Mouse (Mus musculus): ENCODE results near the gene Cln3. TPM values are rescaled to one million over a fixed set of nuclear protein-coding genes. Genes with fewer than 3 reads are reported as not detected.

The Cln3 gene
- polyA plus RNA-seq, 1 experiment from 2014 or later = 17.6 TPM

DNA sequence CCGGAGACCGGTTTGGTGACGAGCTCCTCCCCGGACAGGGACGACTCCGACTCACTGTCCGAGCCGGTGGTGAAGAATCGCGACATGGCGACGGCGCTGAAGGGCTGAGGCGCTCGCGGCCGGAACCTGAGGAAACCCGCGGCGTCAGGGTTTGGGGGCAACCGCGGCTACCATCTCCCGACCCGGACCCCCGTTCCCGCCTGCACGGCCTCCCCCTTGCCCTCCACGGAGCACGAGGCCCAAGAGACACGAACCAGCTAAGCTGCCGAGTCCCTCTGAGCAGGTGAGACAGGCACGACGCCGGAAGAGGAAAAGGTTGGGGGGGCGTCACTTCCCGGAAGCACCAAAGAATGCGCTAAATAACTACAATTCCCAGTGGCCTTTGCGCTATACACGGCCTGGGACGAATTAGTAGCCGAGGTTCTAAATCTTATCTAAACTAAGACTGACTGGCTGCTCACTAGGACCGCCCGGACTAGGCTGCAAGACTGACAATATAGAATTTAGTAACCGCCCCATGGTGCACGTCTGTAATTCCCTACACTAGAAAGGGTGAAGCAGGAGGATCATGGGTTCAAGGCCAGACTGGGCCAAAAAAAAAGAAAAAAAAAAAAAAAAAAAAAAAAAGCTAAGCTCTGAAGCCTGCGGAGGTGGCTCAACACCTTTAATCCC, 19.4 kb downstream of the Cln3 start, which contains the start of gene Eif3c:
Eif3c (minus strand) TSS at position 318 of the 672 bp plus-strand sequence.
- peak; percentile 87 for ATAC-seq (replicated peaks; ENCODE audit: insufficient number of reproducible peaks, insufficient read depth, low FRiP score, low read depth)
- Histone ChIP-seq H3K4me3 (peak within 1 kb of the TSS; percentile 84), H3K9ac (peak within 1 kb of the TSS; percentile 85), H3K4me2 (peak within 1 kb of the TSS; percentile 77), H3K9me3 (replicated peaks) (no peaks in the 10 kb centered on the region), H3K27me3 (no peaks in the 10 kb centered on the region), H3K36me3 (peaks cover 31% of the 10 kb centered on the region), H3K4me1 (replicated peaks) (peaks cover 8% of the 10 kb centered on the region), H3K27ac (peak within 1 kb of the TSS; percentile 84)
- under 1% methylated on average over 46 of the region's 46 CpGs for WGBS

DNA sequence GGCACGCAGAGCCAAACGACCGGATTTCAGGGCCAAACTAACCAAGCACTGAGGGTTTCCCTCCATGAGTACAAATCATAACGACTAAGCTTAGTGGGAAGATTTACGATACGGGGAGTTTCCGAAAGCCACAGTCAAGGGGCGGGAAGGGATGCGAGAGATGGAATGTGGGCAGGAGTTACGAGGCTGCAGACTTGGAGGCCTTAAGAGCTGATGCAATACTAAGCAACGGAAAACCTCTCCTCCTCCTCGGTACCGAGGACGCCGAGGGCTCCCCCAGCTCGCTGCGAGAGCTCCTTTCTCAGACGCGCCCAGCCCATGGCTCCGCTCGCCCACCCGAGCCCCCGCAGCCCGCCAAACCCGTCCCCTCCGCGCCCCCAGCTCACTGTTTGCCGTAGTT, 19.9 kb downstream of the Cln3 start:
- Histone ChIP-seq H3K9me3 (replicated peaks) (no peaks in the 10 kb centered on the region), H3K27ac (peak overlapping the region; percentile 84), H3K36me3 (peaks cover 37% of the 10 kb centered on the region), H3K9ac (peak overlapping the region; percentile 85), H3K4me2 (peak overlapping the region; percentile 77), H3K4me1 (replicated peaks) (peaks cover 8% of the 10 kb centered on the region), H3K4me3 (peak overlapping the region; percentile 84), H3K27me3 (no peaks in the 10 kb centered on the region)
- WGBS = under 1% methylated on average over 28 of the region's 28 CpGs
- ATAC-seq (replicated peaks; ENCODE audit: insufficient number of reproducible peaks, insufficient read depth, low FRiP score, low read depth) = peak; percentile 50

DNA sequence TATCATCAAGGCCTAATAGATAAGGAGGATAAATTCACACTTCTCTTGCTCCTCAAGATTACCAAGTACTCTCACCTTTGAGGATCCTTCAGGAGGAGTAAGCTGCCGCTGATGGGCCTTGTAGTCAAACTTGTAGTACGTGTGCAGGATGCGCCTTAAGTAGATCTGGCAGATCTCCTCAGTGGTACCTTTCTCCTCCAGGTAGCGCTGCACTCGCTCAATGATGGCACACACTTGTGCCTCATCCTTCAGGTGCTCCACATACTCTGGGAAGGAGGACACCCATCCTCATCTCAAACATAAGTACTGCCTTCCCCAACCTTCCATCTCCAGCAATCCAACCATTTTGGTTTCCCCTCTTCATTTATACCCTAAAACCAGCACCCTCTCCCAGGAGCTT, 29.0 kb downstream of the Cln3 start:
- Histone ChIP-seq H3K36me3 (peaks cover 94% of the 10 kb centered on the region), H3K4me3 (no peak overlapping the region), H3K27me3 (no peaks in the 10 kb centered on the region), H3K27ac (no peak overlapping the region), H3K9ac (no peak overlapping the region), H3K4me1 (replicated peaks) (no peaks in the 10 kb centered on the region), H3K4me2 (no peak overlapping the region), H3K9me3 (replicated peaks) (no peaks in the 10 kb centered on the region)
- ATAC-seq (replicated peaks; ENCODE audit: insufficient number of reproducible peaks, insufficient read depth, low FRiP score, low read depth) = no peak
- 93% methylated on average over 5 of the region's 5 CpGs for WGBS

DNA sequence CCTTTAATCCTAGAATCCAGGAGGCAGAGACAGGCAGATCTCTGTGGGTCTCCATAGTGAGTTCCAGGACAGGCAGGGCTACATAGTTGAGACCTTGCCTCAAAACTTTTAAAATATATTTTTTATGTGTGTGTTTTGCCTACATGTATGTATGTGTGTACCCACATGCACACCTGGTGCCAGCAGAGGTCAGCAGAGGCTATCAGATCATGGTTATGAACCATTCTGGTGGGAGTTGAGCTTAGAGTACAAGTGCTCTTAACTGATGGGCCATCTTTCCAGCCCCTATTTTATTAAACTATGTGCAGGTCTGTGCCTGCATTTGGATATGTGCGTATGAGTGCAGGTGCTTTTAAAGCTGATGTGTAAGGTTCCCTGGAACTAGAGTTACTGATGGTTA, 30.8 kb downstream of the Cln3 start:
- no peak overlapping the region for H3K9ac ChIP-seq
- H3K27ac ChIP-seq = no peak overlapping the region
- H3K4me1 ChIP-seq (replicated peaks) = no peaks in the 10 kb centered on the region
- no peak overlapping the region for H3K4me2 ChIP-seq
- no peak overlapping the region for H3K4me3 ChIP-seq
- no peaks in the 10 kb centered on the region for H3K9me3 ChIP-seq (replicated peaks)
- no peak for ATAC-seq (replicated peaks; ENCODE audit: insufficient number of reproducible peaks, insufficient read depth, low FRiP score, low read depth)
- peaks cover 97% of the 10 kb centered on the region for H3K36me3 ChIP-seq
- 95% methylated on average over 1 of the region's 1 CpGs for WGBS
- H3K27me3 ChIP-seq = no peaks in the 10 kb centered on the region

DNA sequence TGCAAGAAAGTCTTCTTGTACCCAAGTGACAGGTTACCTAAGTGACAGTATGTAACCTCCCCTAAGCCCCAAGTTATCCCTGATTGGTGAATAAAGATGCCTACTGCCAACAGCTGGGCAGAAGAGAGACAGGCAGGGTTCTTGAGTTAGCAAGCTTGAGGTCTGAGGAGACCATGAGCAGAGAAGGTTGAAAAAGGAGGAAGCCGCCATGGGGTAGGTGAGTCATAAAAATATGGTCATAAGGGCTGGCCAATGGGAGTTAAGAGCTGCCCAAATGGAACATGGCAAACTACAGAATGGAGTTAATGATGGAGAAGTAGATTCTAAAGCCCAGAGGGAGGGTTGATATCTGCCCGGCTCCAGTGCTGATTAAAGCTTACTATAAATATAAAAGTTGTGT, 40.0 kb downstream of the Cln3 start:
- Histone ChIP-seq H3K9ac (no peak overlapping the region), H3K36me3 (peaks cover 51% of the 10 kb centered on the region), H3K27ac (no peak overlapping the region), H3K4me1 (replicated peaks) (no peaks in the 10 kb centered on the region), H3K4me3 (no peak overlapping the region), H3K4me2 (no peak overlapping the region), H3K9me3 (replicated peaks) (no peaks in the 10 kb centered on the region), H3K27me3 (no peaks in the 10 kb centered on the region)
- WGBS = 85% methylated on average over 2 of the region's 2 CpGs
- no peak for ATAC-seq (replicated peaks; ENCODE audit: insufficient number of reproducible peaks, insufficient read depth, low FRiP score, low read depth)

DNA sequence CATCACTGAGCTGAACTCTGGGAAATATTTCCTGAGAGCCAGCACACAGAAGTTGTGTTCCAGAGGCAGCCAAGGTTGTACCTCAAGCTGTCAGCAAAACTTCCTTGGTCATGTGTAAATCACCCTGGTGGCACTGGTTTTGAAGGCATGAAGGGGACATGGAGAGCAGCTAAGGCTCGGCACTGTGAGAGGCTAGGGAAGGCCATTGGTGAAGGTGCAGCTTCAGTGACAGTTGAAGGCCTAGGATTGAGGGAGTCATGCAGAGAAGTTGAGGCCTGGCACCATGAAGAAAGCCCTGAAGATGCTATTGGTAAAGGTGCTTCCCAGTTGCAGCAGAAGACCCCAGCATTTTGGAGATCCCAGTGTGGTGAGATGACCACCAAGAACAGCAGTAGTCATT, 44.0 kb downstream of the Cln3 start:
- WGBS = 69% methylated on average over 1 of the region's 1 CpGs
- H3K27ac ChIP-seq = no peak overlapping the region

DNA sequence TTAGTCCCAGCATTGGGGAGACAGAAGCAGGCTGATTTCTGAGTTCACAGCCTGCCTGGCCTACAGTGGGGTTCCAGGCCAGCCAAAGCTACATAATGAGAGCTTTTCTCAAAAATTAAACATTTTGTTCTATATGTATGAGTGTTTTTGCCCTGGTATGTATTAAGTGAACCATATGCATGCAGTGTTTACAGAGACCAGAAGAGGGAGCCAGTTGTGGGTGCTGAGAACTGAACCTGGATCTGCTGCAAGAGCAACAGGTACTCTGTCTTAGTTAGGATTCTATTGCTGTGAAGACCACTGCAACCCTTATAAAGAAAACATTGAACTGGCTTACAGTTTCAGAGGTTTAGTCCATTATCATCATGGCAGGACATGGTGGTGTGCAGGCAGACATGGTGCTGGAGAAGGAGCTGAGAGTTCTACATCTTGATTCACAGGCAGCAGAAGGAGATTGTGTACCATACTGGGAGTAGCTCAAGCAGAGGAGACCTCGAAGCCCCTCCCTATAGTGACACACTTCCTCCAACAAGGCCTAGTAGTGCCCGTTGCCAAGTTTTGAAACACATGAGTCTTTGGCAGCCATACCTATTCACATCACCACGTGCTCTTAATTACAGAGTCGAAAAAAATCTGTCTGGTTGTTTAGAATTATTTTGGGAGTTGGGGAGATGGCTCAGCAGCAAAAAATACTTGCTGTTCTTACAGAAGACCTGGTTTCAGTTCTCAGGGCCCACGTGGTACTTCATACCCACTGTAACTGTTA, 47.6 kb downstream of the Cln3 start:
- Histone ChIP-seq H3K4me2 (no peak overlapping the region), H3K36me3 (no peaks in the 10 kb centered on the region), H3K4me3 (no peak overlapping the region), H3K9ac (no peak overlapping the region), H3K4me1 (replicated peaks) (no peaks in the 10 kb centered on the region; the same call in 1 of the 2 replicates), H3K27ac (no peak overlapping the region), H3K9me3 (replicated peaks) (no peaks in the 10 kb centered on the region), H3K27me3 (peaks cover 9% of the 10 kb centered on the region)
- 68% methylated on average over 5 of the region's 5 CpGs for WGBS
- no peak for ATAC-seq (replicated peaks; ENCODE audit: insufficient number of reproducible peaks, insufficient read depth, low FRiP score, low read depth)

More for the DNA sequence above, 44.0 kb downstream of the Cln3 start:
- no peak overlapping the region for H3K9ac ChIP-seq
- H3K36me3 ChIP-seq = peaks cover 13% of the 10 kb centered on the region
- no peaks in the 10 kb centered on the region for H3K4me1 ChIP-seq (replicated peaks)
- H3K9me3 ChIP-seq (replicated peaks) = no peaks in the 10 kb centered on the region
- no peak overlapping the region for H3K4me2 ChIP-seq
- no peak overlapping the region for H3K4me3 ChIP-seq
- H3K27me3 ChIP-seq = peaks cover 6% of the 10 kb centered on the region
- no peak for ATAC-seq (replicated peaks; ENCODE audit: insufficient number of reproducible peaks, insufficient read depth, low FRiP score, low read depth)

DNA sequence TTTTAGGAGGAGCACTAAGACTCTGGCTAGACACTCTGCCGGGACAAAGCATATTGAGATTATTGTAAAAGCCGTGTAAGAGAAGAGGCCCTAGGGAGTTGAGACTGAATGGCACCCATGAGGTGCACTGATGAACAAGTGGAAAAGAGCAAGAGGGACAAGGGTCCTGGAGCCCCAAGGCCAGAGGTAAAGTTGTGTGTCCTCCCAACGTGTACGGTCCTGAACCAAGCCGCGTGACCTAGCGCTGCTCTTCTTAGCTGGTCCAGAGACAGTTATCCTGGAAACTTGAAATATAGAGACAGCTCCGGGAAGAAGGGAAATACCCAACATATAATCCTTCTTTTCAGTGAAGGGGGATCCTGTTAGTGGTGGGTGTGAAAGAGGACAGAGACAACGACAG, 49.2 kb downstream of the Cln3 start:
- Histone ChIP-seq H3K27ac (no peak overlapping the region), H3K9me3 (replicated peaks) (no peaks in the 10 kb centered on the region), H3K9ac (no peak overlapping the region), H3K27me3 (peaks cover 9% of the 10 kb centered on the region), H3K4me3 (peak overlapping the region; percentile 48), H3K4me1 (replicated peaks) (no peaks in the 10 kb centered on the region; the same call in 1 of the 2 replicates), H3K36me3 (no peaks in the 10 kb centered on the region), H3K4me2 (peak overlapping the region; percentile 75)
- no peak for ATAC-seq (replicated peaks; ENCODE audit: insufficient number of reproducible peaks, insufficient read depth, low FRiP score, low read depth)
- 57% methylated on average over 9 of the region's 9 CpGs for WGBS

DNA sequence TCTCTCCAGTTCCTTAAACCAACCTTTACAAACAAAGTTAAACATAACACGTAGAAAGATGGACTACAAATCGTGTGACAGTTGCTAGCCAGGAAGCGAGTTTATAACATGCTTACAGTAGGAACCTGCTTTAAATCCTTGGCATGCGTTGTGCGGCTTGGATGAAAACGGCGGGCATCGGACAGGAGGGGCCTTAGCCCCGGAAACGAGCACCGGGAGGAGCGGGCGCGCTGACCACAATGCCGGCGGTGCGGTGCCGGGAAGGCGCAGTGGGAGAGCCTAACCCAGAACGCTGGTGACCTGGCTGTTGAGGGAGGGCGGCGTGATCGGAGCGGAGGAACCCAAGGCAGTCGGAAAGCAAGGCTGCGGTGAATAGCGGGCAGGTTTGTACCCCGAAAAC, 49.9 kb downstream of the Cln3 start:
- Histone ChIP-seq H3K9ac (peak overlapping the region; percentile 48), H3K27ac (no peak overlapping the region), H3K36me3 (no peaks in the 10 kb centered on the region), H3K4me3 (peak overlapping the region; percentile 48), H3K27me3 (peaks cover 9% of the 10 kb centered on the region), H3K4me1 (replicated peaks) (no peaks in the 10 kb centered on the region; the same call in 1 of the 2 replicates), H3K9me3 (replicated peaks) (no peaks in the 10 kb centered on the region), H3K4me2 (peak overlapping the region; percentile 75)
- WGBS = 2% methylated on average over 28 of the region's 28 CpGs
- no peak for ATAC-seq (replicated peaks; ENCODE audit: insufficient number of reproducible peaks, insufficient read depth, low FRiP score, low read depth)

DNA sequence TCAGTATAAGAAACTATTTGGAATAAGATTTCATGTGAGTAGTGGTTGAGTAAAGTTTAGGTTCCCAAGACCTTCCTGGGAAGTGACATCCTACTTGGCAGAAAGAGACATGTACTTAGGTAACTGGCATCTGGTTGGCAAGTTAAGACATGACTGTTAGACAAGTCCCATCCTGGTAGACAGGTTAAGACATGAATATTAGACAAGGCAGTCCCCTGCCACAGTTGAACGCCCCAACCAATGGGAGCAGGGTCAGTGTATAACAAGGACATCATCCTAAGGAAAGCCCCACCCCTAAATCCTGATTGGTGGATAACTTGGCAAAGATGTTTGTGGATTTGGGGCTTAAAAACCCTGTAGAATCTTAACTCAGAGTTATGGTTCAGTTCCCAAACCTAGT, 52.2 kb downstream of the Cln3 start:
- ATAC-seq (replicated peaks; ENCODE audit: insufficient number of reproducible peaks, insufficient read depth, low FRiP score, low read depth) = no peak
- Histone ChIP-seq H3K9me3 (replicated peaks) (no peaks in the 10 kb centered on the region), H3K27ac (no peak overlapping the region), H3K27me3 (peaks cover 9% of the 10 kb centered on the region), H3K9ac (no peak overlapping the region), H3K36me3 (no peaks in the 10 kb centered on the region), H3K4me2 (no peak overlapping the region), H3K4me3 (no peak overlapping the region), H3K4me1 (replicated peaks) (no peaks in the 10 kb centered on the region; the same call in 1 of the 2 replicates)
- 63% methylated on average over 1 of the region's 1 CpGs for WGBS

DNA sequence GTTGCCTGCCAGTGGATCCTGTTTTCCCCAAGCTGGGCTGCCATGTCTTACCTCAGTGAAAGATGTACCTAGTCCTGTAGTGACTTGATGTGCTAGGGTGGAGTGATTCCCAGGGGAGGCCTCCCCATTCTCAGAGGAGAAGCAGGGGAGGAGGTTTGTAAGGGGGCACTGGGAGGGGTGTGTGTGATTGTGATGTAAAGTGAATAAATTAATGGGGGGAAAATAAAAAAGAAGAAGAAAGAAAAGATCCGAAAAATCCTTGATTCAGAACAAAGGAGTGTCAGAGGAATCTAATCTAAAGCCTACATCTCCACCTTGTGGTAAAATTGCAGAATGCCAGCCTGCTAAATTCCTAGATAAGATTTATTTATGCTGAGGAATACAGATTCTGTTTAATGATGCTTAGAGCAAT, 57.4 kb downstream of the Cln3 start:
- Histone ChIP-seq H3K4me2 (no peak overlapping the region), H3K9me3 (replicated peaks) (no peaks in the 10 kb centered on the region), H3K36me3 (no peaks in the 10 kb centered on the region), H3K4me3 (no peak overlapping the region), H3K27me3 (no peaks in the 10 kb centered on the region; the same call in 1 of the 2 replicates), H3K27ac (no peak overlapping the region), H3K9ac (no peak overlapping the region), H3K4me1 (replicated peaks) (no peaks in the 10 kb centered on the region)
- ATAC-seq (replicated peaks; ENCODE audit: insufficient number of reproducible peaks, insufficient read depth, low FRiP score, low read depth) = no peak
- WGBS = 19% methylated on average over 1 of the region's 1 CpGs
